Mouse (Mus musculus) ES-Bruce4 (cell line): Measurements from ENCODE around the gene Eno4. TPM values are rescaled to one million over a fixed set of nuclear protein-coding genes. Genes with fewer than 3 reads are reported as not detected.
A peak's percentile ranks its signal among the peaks of the same experiment; 100 is the strongest.

ENCODE experiments used
- H3K27ac ChIP-seq: 2 replicates; pipeline ENCODE4 v1.5.1; 2012; ENCODE audit warnings: low read length, inconsistent platforms; ENCODE audit not compliant: insufficient read depth
- H3K27me3 ChIP-seq: 2 replicates; pipeline ENCODE4 v1.6.1; 2012; ENCODE audit warnings: mild to moderate bottlenecking, low read length, inconsistent platforms; ENCODE audit not compliant: control insufficient read depth, poor library complexity, insufficient read depth, severe bottlenecking
- H3K36me3 ChIP-seq: 2 replicates; pipeline ENCODE4 v1.6.1; 2012; ENCODE audit warnings: inconsistent platforms, mild to moderate bottlenecking, low read length, moderate library complexity; ENCODE audit not compliant: control insufficient read depth, poor library complexity, insufficient read depth, severe bottlenecking
- H3K4me1 ChIP-seq: one replicate; pipeline ENCODE4 v1.8.1; 2011; ENCODE audit warnings: low read length; ENCODE audit not compliant: control insufficient read depth, insufficient read depth
- H3K4me3 ChIP-seq: 2 replicates; pipeline ENCODE4 v1.5.1; 2011; ENCODE audit warnings: low read depth, mild to moderate bottlenecking, low read length
- H3K9ac ChIP-seq: 2 replicates; pipeline ENCODE4 v1.6.1; 2012; ENCODE audit warnings: low read depth, mild to moderate bottlenecking, inconsistent platforms; ENCODE audit not compliant: poor library complexity, severe bottlenecking
- H3K9me3 ChIP-seq: replicated peaks from 2 replicates; pipeline ENCODE4 v1.6.1; 2012; ENCODE audit warnings: mild to moderate bottlenecking, low read length, inconsistent platforms; ENCODE audit not compliant: control insufficient read depth, poor library complexity, insufficient read depth, severe bottlenecking
- CTCF ChIP-seq: IDR thresholded peaks from one replicate; pipeline ENCODE4 v1.8.1; 2011; ENCODE audit warnings: low read depth, low read length
- EP300 ChIP-seq: IDR thresholded peaks from 2 replicates; pipeline ENCODE4 v1.6.1; 2011; ENCODE audit warnings: low read depth, low read length; ENCODE audit not compliant: insufficient read depth
- POLR2A ChIP-seq: IDR thresholded peaks from one replicate; pipeline ENCODE4 v1.8.1; 2011; ENCODE audit warnings: low read length; ENCODE audit not compliant: insufficient read depth
- polyA plus RNA-seq: library from polyadenylated mRNA; stranded (reverse); fragments of >200 nt; gene quantifications from 2 replicates; pipeline ENCODE4 v1.2.4, GENCODE M21; 2011; ENCODE audit warnings: low read depth; ENCODE audit not compliant: missing spikeins, insufficient read depth, insufficient read length

The Eno4 gene
- polyA plus RNA-seq, 1 experiment, result 1.1 TPM

DNA sequence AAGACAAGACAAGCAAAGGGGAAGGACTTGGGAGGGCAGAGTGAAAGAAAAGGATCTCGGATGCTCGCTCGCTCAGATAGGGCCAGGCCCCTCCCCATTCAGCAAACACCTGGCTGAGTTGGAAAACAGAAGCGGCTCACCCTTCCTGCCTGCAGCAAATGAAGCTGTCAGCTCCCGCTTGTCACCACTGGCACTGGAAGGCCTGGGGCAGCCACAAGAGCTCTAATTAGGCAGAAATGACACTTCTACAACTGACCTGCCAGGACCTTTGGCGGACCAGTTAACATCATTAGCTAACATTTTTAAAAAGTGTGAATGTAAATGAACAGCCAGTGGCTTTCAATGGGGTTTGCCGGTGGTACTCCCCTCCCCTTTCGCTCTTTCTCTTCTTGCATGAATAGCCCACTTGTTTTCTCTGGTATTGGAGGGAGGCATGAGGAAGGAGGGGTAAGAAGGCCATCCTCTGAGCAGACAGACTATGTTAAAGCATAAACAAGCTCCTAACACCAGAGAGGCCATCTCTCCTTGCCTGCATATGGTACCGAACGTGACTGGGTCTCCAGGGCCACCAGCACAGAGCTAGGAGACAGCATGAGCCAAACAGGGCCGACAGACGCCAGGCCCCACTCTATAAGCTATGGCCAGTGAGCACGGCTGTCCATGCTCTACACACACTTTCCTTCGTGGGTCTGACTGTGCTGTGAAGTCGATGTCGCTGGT, 12.0 kb upstream of the Eno4 start:
- peaks cover 6% of the 10 kb centered on the region for H3K4me1 ChIP-seq
- TF ChIP-seq EP300, result peak; percentile 45; the same call in 1 of the 2 replicates
- TF ChIP-seq CTCF, result no peak
- no peak overlapping the region for H3K4me3 ChIP-seq
- no peaks in the 10 kb centered on the region for H3K27me3 ChIP-seq
- H3K9me3 ChIP-seq, result no peaks in the 10 kb centered on the region
- no peaks in the 10 kb centered on the region for H3K36me3 ChIP-seq
- no peak overlapping the region for H3K27ac ChIP-seq
- no peak overlapping the region for H3K9ac ChIP-seq

- no peak overlapping the region for H3K27ac ChIP-seq
- peaks cover 6% of the 10 kb centered on the region for H3K4me1 ChIP-seq
- no peaks in the 10 kb centered on the region for H3K27me3 ChIP-seq
- no peak overlapping the region for H3K9ac ChIP-seq
- H3K9me3 ChIP-seq, result no peaks in the 10 kb centered on the region
- no peak overlapping the region for H3K4me3 ChIP-seq
- TF ChIP-seq POLR2A (no peak), CTCF (no peak)
- H3K36me3 ChIP-seq, result no peaks in the 10 kb centered on the region
Measured at GRCm38 (mm10) chr19:58933062-58933461, 10.2 kb upstream of the Eno4 start.

DNA sequence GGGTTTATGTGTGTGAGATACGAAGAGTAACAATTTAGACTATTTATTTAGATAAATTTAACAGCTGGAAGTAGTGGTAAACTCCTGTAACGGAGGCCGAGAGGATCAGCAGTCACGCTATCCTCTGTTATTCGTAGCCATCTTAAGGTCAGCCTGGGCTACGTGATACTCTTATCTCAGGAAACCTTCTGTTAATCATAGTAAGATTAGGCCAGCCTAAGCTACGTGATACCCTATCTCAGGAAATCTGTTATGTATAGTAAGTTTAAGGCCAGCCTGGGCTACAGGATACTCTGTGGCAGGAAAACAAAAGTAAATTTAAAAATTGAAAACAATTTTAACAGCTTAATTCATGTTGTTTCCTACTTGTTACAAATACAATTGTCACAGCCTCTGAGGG, 2.7 kb downstream of the Eno4 start:
- Histone ChIP-seq H3K9me3 (no peaks in the 10 kb centered on the region), H3K4me3 (no peak overlapping the region), H3K27me3 (no peaks in the 10 kb centered on the region), H3K27ac (no peak overlapping the region), H3K9ac (no peak overlapping the region), H3K36me3 (no peaks in the 10 kb centered on the region), H3K4me1 (peaks cover 3% of the 10 kb centered on the region)
- TF ChIP-seq POLR2A (no peak), CTCF (no peak), EP300 (no peak)

DNA sequence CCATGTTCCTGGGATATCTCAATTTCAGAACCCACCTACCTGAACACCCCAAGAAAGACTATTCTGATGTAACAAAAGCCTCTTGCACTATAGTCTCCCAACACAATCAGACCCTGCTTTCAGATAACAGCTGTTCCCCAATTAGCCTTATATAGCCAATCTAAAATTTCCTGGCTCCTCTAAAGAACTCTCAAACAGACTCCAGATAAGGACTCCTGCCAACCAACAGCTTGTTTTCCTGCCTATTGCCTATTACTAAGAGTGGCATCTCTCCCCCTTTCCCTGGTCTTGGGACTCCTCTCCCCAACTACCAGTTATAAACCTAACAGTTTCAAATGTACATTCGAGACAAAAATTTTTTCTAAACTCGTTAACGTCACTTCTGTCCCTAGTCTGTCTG, 8.3 kb downstream of the Eno4 start:
- no peak overlapping the region for H3K9ac ChIP-seq
- TF ChIP-seq EP300 (no peak), CTCF (no peak), POLR2A (no peak)
- H3K36me3 ChIP-seq, result no peaks in the 10 kb centered on the region
- H3K27ac ChIP-seq, result no peak overlapping the region
- H3K27me3 ChIP-seq, result no peaks in the 10 kb centered on the region
- no peaks in the 10 kb centered on the region for H3K9me3 ChIP-seq
- no peak overlapping the region for H3K4me3 ChIP-seq
- H3K4me1 ChIP-seq, result no peaks in the 10 kb centered on the region

DNA sequence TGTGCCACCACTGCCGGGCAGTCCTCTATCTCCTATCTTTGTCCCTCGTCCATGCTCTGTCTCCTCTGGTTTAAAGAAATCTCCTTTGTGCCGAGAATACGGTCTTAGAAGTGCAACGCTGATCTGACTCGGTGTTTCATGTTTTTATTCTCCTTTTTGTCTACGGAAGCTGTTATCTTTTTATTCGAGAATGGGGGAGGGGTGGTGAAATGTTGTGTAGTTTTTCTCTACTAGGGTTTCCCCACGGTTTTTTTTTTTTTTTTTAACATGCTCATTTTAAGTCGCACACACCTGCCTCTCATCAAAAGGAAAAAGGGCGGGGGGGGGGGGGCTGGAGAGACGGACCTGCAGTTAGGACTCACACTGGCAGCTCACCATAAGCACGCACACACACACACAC, 9.0 kb downstream of the Eno4 start:
- Histone ChIP-seq H3K27ac (no peak overlapping the region), H3K36me3 (no peaks in the 10 kb centered on the region), H3K4me3 (no peak overlapping the region), H3K9me3 (no peaks in the 10 kb centered on the region), H3K27me3 (no peaks in the 10 kb centered on the region), H3K9ac (no peak overlapping the region), H3K4me1 (no peaks in the 10 kb centered on the region)
- TF ChIP-seq EP300 (no peak), CTCF (no peak), POLR2A (no peak)

GRCm38 (mm10) chr19:58954779-58955178, 11.6 kb downstream of the Eno4 start:
- no peaks in the 10 kb centered on the region for H3K4me1 ChIP-seq
- no peak overlapping the region for H3K9ac ChIP-seq
- no peaks in the 10 kb centered on the region for H3K36me3 ChIP-seq
- no peak overlapping the region for H3K4me3 ChIP-seq
- H3K27me3 ChIP-seq, result no peaks in the 10 kb centered on the region
- TF ChIP-seq POLR2A, result no peak
- TF ChIP-seq CTCF, result no peak
- TF ChIP-seq EP300, result no peak
- H3K9me3 ChIP-seq, result no peaks in the 10 kb centered on the region
- H3K27ac ChIP-seq, result no peak overlapping the region
